Mouse (Mus musculus) heart, postnatal 0 days (tissue): ENCODE measurements around the gene E130114P18Rik.

Source experiments
- CTCF ChIP-seq: IDR thresholded peaks from 2 replicates; pipeline ENCODE4 v1.5.1; 2016; ENCODE audit warnings: antibody characterized with exemption, control low read depth, low read depth
- EP300 ChIP-seq: IDR thresholded peaks from 2 replicates; pipeline ENCODE4 v1.6.1; 2016; ENCODE audit warnings: antibody characterized with exemption, low read depth

- TF ChIP-seq CTCF (no peak), EP300 (no peak)
Observed at GRCm38 (mm10) chr4:97795957-97796356, 18.1 kb upstream of the E130114P18Rik start.
